Mouse (Mus musculus): ENCODE results near the gene Nmd3.

Gene Nmd3

DNA sequence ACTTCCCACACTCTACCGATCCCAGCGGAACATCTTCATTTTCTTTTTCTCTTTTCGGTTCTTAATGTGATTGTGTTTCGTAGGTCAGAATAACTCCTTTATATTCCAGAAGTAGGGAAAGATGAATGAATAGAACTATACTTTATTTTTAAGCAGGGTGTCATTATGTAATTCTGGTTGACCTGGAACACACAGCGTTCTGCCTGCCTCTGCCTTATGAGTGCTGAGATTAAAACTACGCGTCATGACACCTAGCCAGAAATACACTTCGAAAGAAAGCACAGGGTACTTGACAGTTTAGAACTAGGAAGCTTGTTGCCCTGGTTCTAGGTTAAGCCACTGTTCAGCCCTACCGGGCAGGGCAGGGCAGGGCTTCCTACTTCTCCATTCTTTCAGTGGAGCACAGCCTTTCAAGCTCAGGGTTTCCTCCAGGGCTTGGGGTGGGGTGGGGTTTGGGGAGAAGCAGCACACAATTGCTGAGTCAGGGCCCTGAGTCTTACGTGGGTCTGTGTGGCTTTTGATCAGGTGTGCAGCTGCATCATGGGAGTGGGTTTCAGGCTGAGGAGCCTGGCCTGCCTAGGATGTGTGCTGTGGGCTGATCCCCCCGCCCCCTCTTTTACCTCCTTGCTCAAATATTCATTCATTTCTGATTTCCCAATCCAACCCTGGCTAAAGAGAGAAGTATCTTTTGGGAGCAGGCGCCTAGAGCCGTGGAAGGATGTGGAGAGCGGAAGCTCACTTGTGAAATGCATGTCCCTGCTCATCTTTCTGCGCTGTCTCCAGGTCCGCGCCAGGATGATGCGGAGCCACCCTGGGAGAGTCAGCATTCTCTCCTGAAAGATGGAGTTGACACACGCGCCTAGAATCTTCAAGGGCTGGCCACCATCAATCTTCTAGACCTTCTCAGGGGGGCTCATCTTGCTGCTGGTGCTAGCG, 42.1 kb downstream of the Nmd3 start:
- DNase-seq (ENCODE audit: low read depth): no peak

DNA sequence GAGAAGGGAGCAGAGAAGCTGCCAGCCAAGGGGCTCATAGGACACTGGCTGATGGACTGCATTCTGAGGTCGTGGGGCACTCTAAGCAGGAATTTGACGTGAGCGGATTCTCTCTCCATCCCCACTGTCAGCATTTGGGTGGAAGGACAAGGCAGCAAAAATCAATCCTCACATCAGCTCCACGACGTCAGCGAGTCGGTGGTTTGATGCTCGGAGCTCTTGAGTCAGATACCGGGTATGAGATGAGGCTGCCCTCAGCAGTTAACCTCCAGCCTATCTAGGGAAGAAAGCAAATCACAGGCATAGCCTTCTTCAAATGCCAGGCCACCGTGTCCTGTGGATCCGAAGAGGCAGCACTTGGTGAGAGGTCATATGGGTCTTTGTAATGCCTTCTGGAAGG, 43.4 kb downstream of the Nmd3 start:
- DNase-seq (ENCODE audit: low read depth): no peak

DNA sequence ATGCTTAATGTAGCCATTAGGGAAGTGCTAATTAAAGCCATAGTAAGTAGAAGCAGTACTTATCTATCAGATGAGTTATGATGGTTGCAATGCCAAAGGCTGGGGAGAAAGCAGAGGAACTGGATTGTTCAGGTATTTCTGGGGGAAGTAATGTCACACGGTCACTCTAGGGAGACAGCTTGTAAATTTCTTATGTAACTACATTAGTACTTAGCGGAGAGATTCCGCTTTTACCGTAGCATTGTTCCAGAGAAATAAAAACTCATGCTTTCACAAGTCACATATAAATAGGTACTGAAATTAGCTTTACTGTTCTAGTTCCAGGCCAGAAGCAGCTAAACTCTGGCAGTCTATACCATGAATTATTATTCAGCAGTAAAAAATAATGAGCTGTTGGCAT, 47.4 kb downstream of the Nmd3 start:
- DNase-seq (ENCODE audit: low read depth): no peak

DNA sequence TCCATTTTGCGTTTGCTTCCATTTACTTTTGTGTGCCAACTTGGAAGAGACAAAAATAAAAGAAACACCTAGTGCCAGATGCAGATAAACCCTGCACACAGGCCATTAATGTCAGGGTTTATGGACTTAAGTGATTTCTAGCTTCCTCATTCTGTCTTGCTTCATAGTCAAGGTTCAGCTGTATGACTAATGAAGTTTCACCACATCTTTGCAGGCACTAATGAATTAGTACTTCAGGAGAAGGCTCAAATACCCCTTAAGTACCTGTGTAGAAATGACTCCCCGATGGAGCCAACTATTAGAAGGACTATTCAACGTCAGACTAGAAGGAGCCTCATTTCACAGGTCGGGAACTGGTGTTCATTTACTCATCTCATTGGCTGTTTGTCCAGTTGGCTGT, 51.6 kb downstream of the Nmd3 start:
- DNase-seq (ENCODE audit: low read depth): no peak

DNA sequence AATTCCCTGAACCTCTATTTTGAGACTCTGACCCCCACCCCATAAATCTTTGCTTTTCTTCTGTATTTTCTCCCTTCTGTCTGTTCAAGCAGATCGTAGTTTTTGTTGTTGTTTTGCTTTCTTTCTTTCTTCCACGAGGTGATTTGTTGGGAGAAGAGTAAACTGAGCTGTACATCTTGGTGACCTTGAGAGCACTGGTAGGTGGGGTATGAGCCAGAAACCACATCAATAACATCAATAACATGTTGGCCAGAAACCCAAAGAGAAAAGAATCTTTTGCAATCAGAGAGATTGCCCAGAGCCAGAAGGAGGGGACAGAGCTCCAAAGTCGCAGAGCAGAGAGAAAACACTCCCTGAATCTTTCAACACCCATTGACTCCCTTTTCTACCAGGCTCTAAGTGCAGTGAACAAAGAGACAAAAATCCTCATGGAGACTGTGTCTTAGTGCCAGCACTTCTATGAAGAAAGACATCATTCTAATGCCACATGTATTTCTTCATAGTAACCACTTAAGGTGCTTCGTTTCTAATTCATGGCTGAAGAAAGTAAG, 57.5 kb downstream of the Nmd3 start:
- no peak for DNase-seq (ENCODE audit: low read depth)

DNA sequence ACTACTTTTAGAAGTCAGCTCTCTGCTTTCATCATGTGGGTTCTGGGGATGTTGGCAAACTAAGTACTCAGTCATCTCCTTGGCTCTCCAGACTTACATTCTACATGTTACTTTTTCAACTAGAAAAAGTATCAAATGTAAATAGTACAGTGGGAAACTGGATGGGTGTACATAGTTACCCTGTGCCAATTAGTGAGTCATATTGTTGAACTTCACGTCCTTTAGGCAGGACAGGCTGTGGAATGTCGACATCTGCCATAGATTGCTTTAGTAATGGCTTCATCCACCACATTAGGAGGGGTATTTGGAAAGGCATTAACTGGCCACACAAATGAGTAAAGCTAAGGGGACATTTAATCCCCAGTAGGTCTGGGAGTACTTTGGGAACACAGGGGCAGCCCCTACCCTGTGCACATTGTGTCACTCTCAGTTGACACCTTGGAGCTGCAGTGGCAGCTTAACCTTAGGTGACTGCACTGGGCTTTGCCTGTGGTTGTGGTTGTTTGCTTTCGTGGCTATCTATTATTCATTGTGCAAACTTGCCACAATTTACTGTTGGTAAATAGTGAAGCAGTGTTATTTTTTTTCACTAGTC, 71.1 kb downstream of the Nmd3 start:
- DNase-seq (ENCODE audit: low read depth): peak; percentile 35

DNA sequence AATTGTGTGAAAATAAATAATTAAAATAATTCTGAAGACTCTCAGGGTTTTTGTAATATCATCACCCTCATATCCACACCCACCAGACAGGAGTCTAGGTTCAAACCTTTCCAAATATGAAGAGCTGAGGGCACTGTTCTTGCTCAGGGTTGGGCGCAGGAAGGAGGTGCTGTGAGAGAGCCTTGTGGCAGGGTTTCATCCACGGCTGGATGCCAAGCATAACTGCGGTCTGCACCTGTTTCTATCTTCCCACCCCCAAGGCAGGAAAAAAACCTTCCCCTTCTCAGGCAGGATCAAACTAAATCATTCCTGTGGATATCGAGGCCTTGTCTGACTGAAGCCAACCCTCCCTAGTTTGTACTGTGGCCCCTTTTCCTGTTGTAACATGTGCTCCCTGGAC, 75.7 kb downstream of the Nmd3 start:
- DNase-seq (ENCODE audit: low read depth): no peak

DNA sequence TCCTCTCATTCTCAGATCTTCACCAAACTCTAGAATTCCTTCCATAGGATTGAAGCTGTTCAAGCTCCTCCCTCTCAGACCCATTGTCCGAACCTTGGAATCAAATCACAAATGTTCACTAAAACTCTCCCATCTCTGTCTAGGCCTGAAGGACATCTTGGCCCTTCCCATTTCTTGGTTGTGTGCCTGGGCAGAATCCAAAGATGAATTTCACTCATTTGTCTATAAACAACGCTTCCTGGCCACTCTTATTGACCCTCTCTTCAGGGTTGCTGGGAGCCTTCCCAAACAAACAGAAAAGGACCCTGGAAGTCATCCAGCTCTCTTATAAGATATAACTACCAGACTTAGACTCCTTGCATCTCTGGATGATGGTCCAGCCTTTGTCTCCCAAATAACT, 76.2 kb downstream of the Nmd3 start:
- no peak for DNase-seq (ENCODE audit: low read depth)

DNA sequence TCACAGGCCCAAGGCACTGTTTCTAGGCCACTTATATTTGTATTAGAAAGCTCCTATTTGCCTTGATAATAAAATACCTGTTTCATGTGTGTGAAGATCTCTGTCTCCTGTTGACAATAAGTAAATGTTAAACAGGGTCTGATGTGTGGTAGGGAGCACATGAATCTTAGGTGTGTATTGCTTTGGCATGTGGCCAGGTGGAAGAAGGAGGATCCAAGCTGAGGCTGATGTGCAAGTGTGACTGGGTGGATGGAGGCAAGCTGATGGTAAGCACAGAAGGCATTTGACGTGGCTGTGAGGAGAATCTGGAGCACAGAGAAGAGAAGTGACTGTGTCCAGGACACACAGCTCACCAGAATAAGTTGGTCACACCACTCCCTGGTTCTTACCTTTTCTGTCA, 77.3 kb downstream of the Nmd3 start:
- no peak for DNase-seq (ENCODE audit: low read depth)

DNA sequence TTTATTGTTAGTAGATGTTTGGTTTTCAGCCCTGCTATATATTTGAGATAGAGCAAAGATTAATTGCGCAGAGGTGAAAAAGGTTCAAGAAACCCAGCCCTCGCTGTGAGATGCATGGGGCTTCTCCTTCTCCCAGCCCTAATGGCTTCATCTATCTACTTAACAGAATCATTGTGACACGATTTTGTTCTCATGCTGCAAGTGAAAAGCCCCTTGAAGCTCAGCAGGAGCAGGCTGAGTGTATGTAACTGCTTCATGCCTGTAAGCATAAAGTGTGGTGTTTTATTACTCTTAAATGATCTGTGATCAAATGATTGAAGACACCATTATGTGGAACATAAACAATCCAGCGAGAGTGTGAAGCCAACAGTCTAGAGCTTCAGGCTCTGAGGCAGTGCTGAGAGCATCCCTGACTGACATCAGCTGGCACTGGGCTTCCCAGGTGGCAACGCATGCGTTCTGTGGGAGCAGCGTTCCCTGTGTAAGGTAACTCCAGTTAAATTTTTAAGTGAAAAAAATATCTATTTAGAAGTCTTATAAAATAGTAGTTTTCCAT, 79.1 kb downstream of the Nmd3 start:
- no peak for DNase-seq (ENCODE audit: low read depth)

DNA sequence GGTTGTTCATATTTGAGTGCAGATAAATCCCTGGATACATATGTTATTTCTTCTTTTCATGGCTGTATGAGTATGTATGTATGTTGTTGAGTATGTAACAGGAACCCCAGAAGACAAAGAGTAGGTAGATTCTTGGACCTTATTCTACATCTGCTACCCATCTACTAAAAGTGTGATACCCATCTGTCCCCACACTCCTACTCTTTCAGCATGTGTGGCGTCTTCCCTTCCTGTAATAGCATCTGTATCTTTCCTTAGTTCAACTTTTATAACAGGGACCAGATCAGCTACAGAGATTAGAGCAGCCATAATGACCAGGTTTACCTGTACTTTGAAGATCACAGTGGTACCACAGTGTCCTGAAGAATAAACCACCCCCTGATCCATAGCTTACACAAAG, 81.4 kb downstream of the Nmd3 start:
- DNase-seq (ENCODE audit: low read depth): no peak

Measured in NIH3T3 (cell line).